Mouse (Mus musculus): Measurements from ENCODE around the gene Frmd7.

GRCm38 (mm10) chrX:50850428-50851184 is 91.9 kb downstream of the Frmd7 start:
- TF ChIP-seq CTCF (IDR thresholded peaks at IDR 0.05; ENCODE audit: borderline replicate concordance, insufficient read depth, low read length) (no peak), POLR2A (IDR thresholded peaks at IDR 0.05; ENCODE audit: low read depth, low read length) (no peak)

All from embryonic fibroblast, embryonic 13.5 days (primary cell).